Mouse (Mus musculus): ENCODE results near the gene Il18bp.

- TF ChIP-seq CTCF (IDR thresholded peaks at IDR 0.05 in 2 of 3, conservative IDR thresholded peaks at IDR 0.05 in 1 of 3; ENCODE audit: control insufficient read depth in 1 of 3, insufficient read depth in 1 of 3, low read depth in 2 of 3, low read length in 3 of 3, poor library complexity in 1 of 3, severe bottlenecking in 1 of 3) (no peak), USF1 (IDR thresholded peaks at IDR 0.05; ENCODE audit: low read depth, low read length) (no peak), EP300 (IDR thresholded peaks at IDR 0.05; ENCODE audit: low read depth in 1 of 2, low read length in 2 of 2) (no peak), SMC3 (IDR thresholded peaks at IDR 0.05; ENCODE audit: low read depth, low read length) (no peak), GATA1 (IDR thresholded peaks at IDR 0.05; ENCODE audit: low read depth, low read length) (no peak), TAL1 (IDR thresholded peaks at IDR 0.05; ENCODE audit: low read length) (no peak), POLR2A (IDR thresholded peaks at IDR 0.05; ENCODE audit: control insufficient read depth in 1 of 2, insufficient read depth in 1 of 2, low read depth in 1 of 2, low read length in 2 of 2, poor library complexity in 1 of 2) (no peak), KAT2A (conservative IDR thresholded peaks at IDR 0.05; ENCODE audit: low read depth, low read length) (no peak), USF2 (IDR thresholded peaks at IDR 0.05; ENCODE audit: borderline replicate concordance in 1 of 2, insufficient read depth in 1 of 2, low read depth in 1 of 2, low read length in 2 of 2) (no peak), ETS1 (IDR thresholded peaks at IDR 0.05; ENCODE audit: low read depth, low read length) (no peak), MXI1 (IDR thresholded peaks at IDR 0.05; ENCODE audit: low read depth, low read length) (no peak)
These were observed 23.8 kb upstream of the Il18bp start for GRCm38 (mm10) chr7:102042314-102042713.
